Mouse (Mus musculus): ENCODE measurements around the gene Hmga2. TPM values are rescaled to one million over a fixed set of nuclear protein-coding genes. Genes with fewer than 3 reads are reported as not detected.

Gene Hmga2
- total and polyA plus RNA-seq, 3 experiments, result 0.15 TPM; not detected in 2

DNA sequence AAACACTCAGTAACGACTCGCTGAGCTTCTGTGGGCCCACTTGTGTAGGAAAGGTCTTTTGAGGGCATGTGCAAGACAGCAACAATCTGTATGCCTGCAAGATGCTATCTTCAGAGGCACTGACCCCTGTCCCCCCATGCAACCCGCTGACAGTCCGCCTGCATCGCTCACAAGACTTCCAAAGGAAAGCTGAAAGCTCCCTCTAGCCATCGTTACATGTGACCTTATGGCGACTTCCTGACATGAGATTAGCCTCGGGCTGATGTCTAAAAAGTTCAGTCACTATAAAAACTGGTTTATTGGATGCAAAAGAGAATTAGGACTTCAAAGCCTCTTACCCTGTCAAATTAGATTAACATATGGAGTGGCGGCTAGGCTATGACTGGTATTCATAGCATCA is 69.0 kb downstream of the Hmga2 start:
- TF ChIP-seq CTCF (IDR thresholded peaks at IDR 0.05 in 2 of 3, conservative IDR thresholded peaks at IDR 0.05 in 1 of 3; ENCODE audit: control insufficient read depth in 1 of 3, insufficient read depth in 1 of 3, low read depth in 2 of 3, low read length in 3 of 3, poor library complexity in 1 of 3, severe bottlenecking in 1 of 3), result no peak
- no peak for TF ChIP-seq CHD2 (IDR thresholded peaks at IDR 0.05; ENCODE audit: low read length)
- TF ChIP-seq HCFC1 (IDR thresholded peaks at IDR 0.05; ENCODE audit: low read depth, low read length), result no peak
- no peak for TF ChIP-seq TAL1 (IDR thresholded peaks at IDR 0.05; ENCODE audit: low read length)
- no peak for TF ChIP-seq ZKSCAN1 (IDR thresholded peaks at IDR 0.05; ENCODE audit: low read depth, low read length)
- TF ChIP-seq MYC (IDR thresholded peaks at IDR 0.05; ENCODE audit: low read depth, low read length), result no peak
- no peak for TF ChIP-seq GABPA (IDR thresholded peaks at IDR 0.05; ENCODE audit: low read depth, low read length)
- TF ChIP-seq CHD1 (IDR thresholded peaks at IDR 0.05; ENCODE audit: low read depth, low read length), result no peak
- H3K36me3 ChIP-seq (ENCODE audit: control insufficient read depth in 1 of 2, insufficient read depth in 2 of 2, low read length in 2 of 2), result no peaks in the 10 kb centered on the region
- H3K79me2 ChIP-seq (ENCODE audit: control insufficient read depth, insufficient read depth, low read length, poor library complexity), result no peaks in the 10 kb centered on the region

GRCm38 (mm10) chr10:120406038-120406437 is 70.2 kb downstream of the Hmga2 start:
- Histone ChIP-seq H3K36me3 (ENCODE audit: control insufficient read depth in 1 of 2, insufficient read depth in 2 of 2, low read length in 2 of 2) (no peaks in the 10 kb centered on the region), H3K4me3 (ENCODE audit: control insufficient read depth in 1 of 2, insufficient read depth in 1 of 2, low read depth in 2 of 2, low read length in 2 of 2) (no peak overlapping the region), H3K9ac (ENCODE audit: control insufficient read depth, low read depth, low read length, poor library complexity, severe bottlenecking) (no peak overlapping the region), H3K79me2 (ENCODE audit: control insufficient read depth, insufficient read depth, low read length, poor library complexity) (no peaks in the 10 kb centered on the region), H3K9me3 (replicated peaks; ENCODE audit: insufficient read depth, low read length) (no peaks in the 10 kb centered on the region), H3K27me3 (ENCODE audit: control insufficient read depth in 1 of 2, insufficient read depth in 2 of 2, low read length in 2 of 2) (no peaks in the 10 kb centered on the region), H3K4me1 (ENCODE audit: control insufficient read depth in 1 of 2, insufficient read depth in 2 of 2, low read length in 2 of 2) (no peaks in the 10 kb centered on the region), H3K27ac (ENCODE audit: control insufficient read depth, low read depth, low read length) (no peak overlapping the region)
- TF ChIP-seq HCFC1 (IDR thresholded peaks at IDR 0.05; ENCODE audit: low read depth, low read length), result no peak
- no peak for TF ChIP-seq JUND (IDR thresholded peaks at IDR 0.05; ENCODE audit: low read depth, low read length)
- no peak for TF ChIP-seq POLR2A (IDR thresholded peaks at IDR 0.05; ENCODE audit: control insufficient read depth in 1 of 2, insufficient read depth in 1 of 2, low read depth in 1 of 2, low read length in 2 of 2, poor library complexity in 1 of 2)
- no peak for TF ChIP-seq TBP (IDR thresholded peaks at IDR 0.05; ENCODE audit: low read depth, low read length)
- TF ChIP-seq KAT2A (conservative IDR thresholded peaks at IDR 0.05; ENCODE audit: low read depth, low read length), result no peak
- TF ChIP-seq TAL1 (IDR thresholded peaks at IDR 0.05; ENCODE audit: low read length), result no peak
- no peak for TF ChIP-seq POLR2AphosphoS5 (IDR thresholded peaks at IDR 0.05; ENCODE audit: borderline replicate concordance, low read depth, low read length)
- no peak for TF ChIP-seq E2F4 (IDR thresholded peaks at IDR 0.05; ENCODE audit: borderline replicate concordance, low read depth, low read length)
- TF ChIP-seq SMC3 (IDR thresholded peaks at IDR 0.05; ENCODE audit: low read depth, low read length), result no peak
- no peak for TF ChIP-seq NELFE (IDR thresholded peaks at IDR 0.05; ENCODE audit: low read depth, low read length)
- no peak for TF ChIP-seq USF1 (IDR thresholded peaks at IDR 0.05; ENCODE audit: low read depth, low read length)
- no peak for TF ChIP-seq MXI1 (IDR thresholded peaks at IDR 0.05; ENCODE audit: low read depth, low read length)
- no peak for TF ChIP-seq ZNF384 (IDR thresholded peaks at IDR 0.05; ENCODE audit: low read depth, low read length)
- no peak for TF ChIP-seq RAD21 (IDR thresholded peaks at IDR 0.05; ENCODE audit: low read depth, low read length)
- no peak for TF ChIP-seq EP300 (IDR thresholded peaks at IDR 0.05; ENCODE audit: low read depth in 1 of 2, low read length in 2 of 2)
- TF ChIP-seq USF2 (IDR thresholded peaks at IDR 0.05; ENCODE audit: borderline replicate concordance in 1 of 2, insufficient read depth in 1 of 2, low read depth in 1 of 2, low read length in 2 of 2), result no peak
- no peak for TF ChIP-seq MYB (IDR thresholded peaks at IDR 0.05; ENCODE audit: low read depth, low read length)
- no peak for TF ChIP-seq ZMIZ1 (IDR thresholded peaks at IDR 0.05; ENCODE audit: low read depth, low read length)
- no peak for TF ChIP-seq ZKSCAN1 (IDR thresholded peaks at IDR 0.05; ENCODE audit: low read depth, low read length)
- no peak for DNase-seq (ENCODE audit: low read depth, low spot score)

More for the DNA sequence above, 69.0 kb downstream of the Hmga2 start:
- Histone ChIP-seq H3K27me3 (ENCODE audit: control insufficient read depth in 1 of 2, insufficient read depth in 2 of 2, low read length in 2 of 2) (no peaks in the 10 kb centered on the region), H3K27ac (ENCODE audit: control insufficient read depth, low read depth, low read length) (no peak overlapping the region), H3K4me1 (ENCODE audit: control insufficient read depth in 1 of 2, insufficient read depth in 2 of 2, low read length in 2 of 2) (no peaks in the 10 kb centered on the region), H3K9ac (ENCODE audit: control insufficient read depth, low read depth, low read length, poor library complexity, severe bottlenecking) (no peak overlapping the region), H3K4me3 (ENCODE audit: control insufficient read depth in 1 of 2, insufficient read depth in 1 of 2, low read depth in 2 of 2, low read length in 2 of 2) (no peak overlapping the region), H3K9me3 (replicated peaks; ENCODE audit: insufficient read depth, low read length) (no peaks in the 10 kb centered on the region)
- DNase-seq (ENCODE audit: low read depth, low spot score), result no peak
